Mouse (Mus musculus) liver, embryonic 14.5 days (tissue): ENCODE measurements around the gene Armc2.

Experiments used
- CTCF ChIP-seq: IDR thresholded peaks from 2 replicates; pipeline ENCODE4 v1.5.1; 2016; ENCODE audit warnings: antibody characterized with exemption, low read depth, control low read depth
- EP300 ChIP-seq: IDR thresholded peaks from 2 replicates; pipeline ENCODE4 v1.6.1; 2016; ENCODE audit warnings: antibody characterized with exemption, low read depth

DNA sequence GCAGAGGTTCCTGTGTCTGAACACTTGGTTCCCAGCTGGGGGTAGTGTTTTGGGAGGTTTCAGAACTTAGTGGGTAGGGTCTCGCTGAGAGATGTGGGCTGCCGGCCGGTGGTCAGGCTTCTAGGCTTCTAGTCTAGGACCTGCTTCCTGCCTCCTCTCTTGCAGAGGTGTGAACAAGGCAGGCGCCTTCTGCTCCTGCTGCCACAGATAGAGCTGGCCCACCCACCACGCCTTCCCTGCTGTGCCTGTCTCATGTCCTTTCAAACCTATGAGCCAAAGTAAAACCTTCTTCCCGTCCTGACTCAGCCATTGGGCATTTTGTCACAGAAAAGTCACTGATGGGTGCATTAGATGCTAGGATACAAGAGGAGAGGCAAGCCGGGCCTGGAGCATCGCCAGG, 22.1 kb downstream of the Armc2 start:
- no peak for TF ChIP-seq CTCF
- no peak for TF ChIP-seq EP300
